Mouse (Mus musculus): Measurements from ENCODE around the gene 9530068E07Rik. TPM values are rescaled to one million over a fixed set of nuclear protein-coding genes. Genes with fewer than 3 reads are reported as not detected.
A peak's percentile ranks its signal among the peaks of the same experiment; 100 is the strongest.

Gene 9530068E07Rik
- total and polyA plus RNA-seq, 3 experiments: 75.7 to 85.9 TPM; not detected in 1

DNA sequence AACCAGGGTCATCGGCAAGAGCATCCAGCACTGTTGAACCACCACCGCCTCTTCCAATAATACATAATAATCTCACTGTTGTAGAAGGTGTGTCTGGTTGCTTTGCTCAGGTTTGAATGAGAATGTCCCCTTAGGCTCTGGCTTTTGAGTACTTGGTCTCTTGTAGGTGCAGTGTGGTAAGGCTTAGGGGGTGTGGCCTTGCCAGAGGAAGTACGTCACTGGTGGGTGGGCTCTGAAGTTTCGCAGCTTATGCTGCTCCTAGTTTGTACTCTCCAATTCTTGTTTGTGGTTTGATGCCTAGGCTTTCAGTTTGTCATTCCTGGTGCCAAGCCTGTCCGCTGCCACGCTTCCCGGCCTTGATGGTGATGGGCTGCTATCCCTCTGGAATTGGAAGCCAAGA, 6.3 kb upstream of the 9530068E07Rik start:
- H3K27me3 ChIP-seq (ENCODE audit: control insufficient read depth in 1 of 2, insufficient read depth in 2 of 2, low read length in 2 of 2): no peaks in the 10 kb centered on the region
- peaks cover 0 to 25% of the 10 kb centered on the region in 2 experiments; a peak in 2 of 4 replicates for H3K36me3 ChIP-seq (ENCODE audit: control insufficient read depth in 1 of 2, insufficient read depth in 2 of 2, low read length in 2 of 2)
- H3K4me3 ChIP-seq (ENCODE audit: control insufficient read depth in 1 of 2, insufficient read depth in 1 of 2, low read depth in 2 of 2, low read length in 2 of 2): no peak overlapping the region
- peak; percentile 47 for DNase-seq (ENCODE audit: low read depth, low spot score)
- no peak overlapping the region for H3K27ac ChIP-seq (ENCODE audit: control insufficient read depth, low read depth, low read length)
- no peaks in the 10 kb centered on the region for H3K4me1 ChIP-seq (ENCODE audit: control insufficient read depth in 1 of 2, insufficient read depth in 2 of 2, low read length in 2 of 2)
- peak; percentile 49; the same call in 1 of the 2 replicates for TF ChIP-seq POLR2AphosphoS2 (IDR thresholded peaks at IDR 0.05; ENCODE audit: low read length)
- no peak for TF ChIP-seq JUND (IDR thresholded peaks at IDR 0.05; ENCODE audit: low read depth, low read length)
- 0 out of 2 replicates have a peak, but pooled peaks have one; percentile 24 for TF ChIP-seq NELFE (IDR thresholded peaks at IDR 0.05; ENCODE audit: low read depth, low read length)
- TF ChIP-seq GATA1 (IDR thresholded peaks at IDR 0.05; ENCODE audit: low read depth, low read length): no peak
- no peak for TF ChIP-seq POLR2AphosphoS5 (IDR thresholded peaks at IDR 0.05; ENCODE audit: borderline replicate concordance, low read depth, low read length)
- no peak for TF ChIP-seq RCOR1 (IDR thresholded peaks at IDR 0.05; ENCODE audit: low read depth, low read length)
- H3K79me2 ChIP-seq (ENCODE audit: control insufficient read depth, insufficient read depth, low read length, poor library complexity): no peaks in the 10 kb centered on the region
- H3K9me3 ChIP-seq (replicated peaks; ENCODE audit: insufficient read depth, low read length): no peaks in the 10 kb centered on the region
- H3K9ac ChIP-seq (ENCODE audit: control insufficient read depth, low read depth, low read length, poor library complexity, severe bottlenecking): no peak overlapping the region

DNA sequence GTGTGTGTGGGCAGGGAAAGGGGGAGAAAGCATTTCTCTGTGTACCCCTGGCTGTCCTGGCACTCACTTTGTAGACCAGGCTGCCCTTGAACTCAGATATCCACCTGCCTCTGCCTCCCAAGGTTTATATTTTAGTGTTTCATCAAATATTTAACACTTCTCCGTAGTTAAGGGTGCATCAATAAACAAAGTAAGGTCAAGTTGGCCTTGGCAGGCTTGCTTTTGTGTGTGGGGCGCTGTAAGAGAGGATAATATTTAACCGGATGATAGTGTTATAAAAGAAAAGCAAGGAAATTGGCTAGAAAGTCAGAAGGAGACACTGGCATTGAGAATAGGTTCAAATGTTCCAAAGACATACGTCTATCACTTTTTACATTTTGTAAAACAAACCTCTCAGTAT, 1.7 kb upstream of the 9530068E07Rik start:
- Histone ChIP-seq H3K27me3 (ENCODE audit: control insufficient read depth in 1 of 2, insufficient read depth in 2 of 2, low read length in 2 of 2) (no peaks in the 10 kb centered on the region), H3K79me2 (ENCODE audit: control insufficient read depth, insufficient read depth, low read length, poor library complexity) (peaks cover 27% of the 10 kb centered on the region), H3K27ac (ENCODE audit: control insufficient read depth, low read depth, low read length) (no peak overlapping the region), H3K9ac (ENCODE audit: control insufficient read depth, low read depth, low read length, poor library complexity, severe bottlenecking) (no peak overlapping the region), H3K36me3 (ENCODE audit: control insufficient read depth in 1 of 2, insufficient read depth in 2 of 2, low read length in 2 of 2) (peaks cover 0 to 10% of the 10 kb centered on the region in 2 experiments; a peak in 3 of 4 replicates), H3K4me1 (ENCODE audit: control insufficient read depth in 1 of 2, insufficient read depth in 2 of 2, low read length in 2 of 2) (peaks cover 0 to 3% of the 10 kb centered on the region in 2 experiments; a peak in 2 of 4 replicates), H3K4me3 (ENCODE audit: control insufficient read depth in 1 of 2, insufficient read depth in 1 of 2, low read depth in 2 of 2, low read length in 2 of 2) (no peak overlapping the region), H3K9me3 (replicated peaks; ENCODE audit: insufficient read depth, low read length) (no peaks in the 10 kb centered on the region)
- DNase-seq (ENCODE audit: low read depth, low spot score): no peak
- TF ChIP-seq SIN3A (IDR thresholded peaks at IDR 0.05; ENCODE audit: low read length) (no peak), RCOR1 (IDR thresholded peaks at IDR 0.05; ENCODE audit: low read depth, low read length) (no peak), GABPA (IDR thresholded peaks at IDR 0.05; ENCODE audit: low read depth, low read length) (no peak), UBTF (IDR thresholded peaks at IDR 0.05; ENCODE audit: borderline replicate concordance, insufficient read depth, low read depth, low read length) (no peak), HCFC1 (IDR thresholded peaks at IDR 0.05; ENCODE audit: low read depth, low read length) (no peak), POLR2AphosphoS2 (IDR thresholded peaks at IDR 0.05; ENCODE audit: low read length) (no peak), MAX (IDR thresholded peaks at IDR 0.05; ENCODE audit: low read length) (no peak), POLR2AphosphoS5 (IDR thresholded peaks at IDR 0.05; ENCODE audit: borderline replicate concordance, low read depth, low read length) (no peak), NRF1 (IDR thresholded peaks at IDR 0.05; ENCODE audit: insufficient read depth, low read depth, low read length, poor library complexity, severe bottlenecking) (no peak), CHD1 (IDR thresholded peaks at IDR 0.05; ENCODE audit: low read depth, low read length) (no peak), MAFK (IDR thresholded peaks at IDR 0.05; ENCODE audit: borderline replicate concordance, low read depth, low read length) (no peak)

Measured in MEL (cell line).